Mouse (Mus musculus): ENCODE results near the gene Dzank1. TPM values are rescaled to one million over a fixed set of nuclear protein-coding genes. Genes with fewer than 3 reads are reported as not detected.
A peak's percentile ranks its signal among the peaks of the same experiment; 100 is the strongest.

The Dzank1 gene
- polyA plus RNA-seq, 1 experiment = 0.12 TPM

GRCm38 (mm10) chr2:144543670-144544069 lies 16.5 kb upstream of the Dzank1 start:
- H3K79me2 ChIP-seq (ENCODE audit: control insufficient read depth, insufficient read depth) = no peaks in the 10 kb centered on the region
- H3K4me2 ChIP-seq (ENCODE audit: low read depth) = no peak overlapping the region
- TF ChIP-seq USF1 (IDR thresholded peaks at IDR 0.05; ENCODE audit: low read depth) (no peak), REST (IDR thresholded peaks at IDR 0.05; ENCODE audit: insufficient read depth, insufficient read length) (no peak), MYOG (IDR thresholded peaks at IDR 0.05; ENCODE audit: control insufficient read depth in 1 of 3, insufficient read depth in 1 of 3, insufficient read length in 2 of 3, low read depth in 2 of 3) (no peak), TCF12 (IDR thresholded peaks at IDR 0.05; ENCODE audit: insufficient read depth, poor library complexity, severe bottlenecking) (no peak), POLR2AphosphoS2 (IDR thresholded peaks at IDR 0.05; ENCODE audit: insufficient read length, low read depth) (no peak), E2F4 (IDR thresholded peaks at IDR 0.05; ENCODE audit: insufficient read depth) (no peak), TCF3 (IDR thresholded peaks at IDR 0.05; ENCODE audit: insufficient read length, low read depth) (no peak), POLR2A (IDR thresholded peaks at IDR 0.05; ENCODE audit: insufficient read length, low read depth) (no peak), MAX (IDR thresholded peaks at IDR 0.05; ENCODE audit: low read depth) (no peak), CEBPB (IDR thresholded peaks at IDR 0.05; ENCODE audit: insufficient read depth, poor library complexity, severe bottlenecking) (no peak), SRF (IDR thresholded peaks at IDR 0.05; ENCODE audit: control insufficient read depth, insufficient read length, low read depth) (no peak), MYOD1 (IDR thresholded peaks at IDR 0.05; ENCODE audit: control insufficient read depth in 1 of 3, insufficient read length in 2 of 3, low read depth in 2 of 3) (no peak)
- peaks cover 22% of the 10 kb centered on the region for H3K36me3 ChIP-seq (ENCODE audit: control insufficient read depth, insufficient read depth)
- H3ac ChIP-seq (ENCODE audit: control insufficient read depth, insufficient read length) = no peak overlapping the region
- no peak overlapping the region for H3K4me3 ChIP-seq
- H3K27me3 ChIP-seq (ENCODE audit: control insufficient read depth, insufficient read depth, insufficient read length) = no peaks in the 10 kb centered on the region

- H3K36me3 ChIP-seq (ENCODE audit: control insufficient read depth, insufficient read depth) = peaks cover 32% of the 10 kb centered on the region
- H3K4me3 ChIP-seq = no peak overlapping the region
- no peaks in the 10 kb centered on the region for H3K79me2 ChIP-seq (ENCODE audit: control insufficient read depth, insufficient read depth)
- no peak overlapping the region for H3ac ChIP-seq (ENCODE audit: control insufficient read depth, insufficient read length)
- TF ChIP-seq SRF (IDR thresholded peaks at IDR 0.05; ENCODE audit: control insufficient read depth, insufficient read length, low read depth) (no peak), TCF12 (IDR thresholded peaks at IDR 0.05; ENCODE audit: insufficient read depth, poor library complexity, severe bottlenecking) (no peak), E2F4 (IDR thresholded peaks at IDR 0.05; ENCODE audit: insufficient read depth) (no peak), MYOG (IDR thresholded peaks at IDR 0.05; ENCODE audit: control insufficient read depth in 1 of 3, insufficient read depth in 1 of 3, insufficient read length in 2 of 3, low read depth in 2 of 3) (no peak), POLR2AphosphoS2 (IDR thresholded peaks at IDR 0.05; ENCODE audit: insufficient read length, low read depth) (no peak), MAX (IDR thresholded peaks at IDR 0.05; ENCODE audit: low read depth) (no peak), CEBPB (IDR thresholded peaks at IDR 0.05; ENCODE audit: insufficient read depth, poor library complexity, severe bottlenecking) (no peak), MYOD1 (IDR thresholded peaks at IDR 0.05; ENCODE audit: control insufficient read depth in 1 of 3, insufficient read length in 2 of 3, low read depth in 2 of 3) (no peak), TCF3 (IDR thresholded peaks at IDR 0.05; ENCODE audit: insufficient read length, low read depth) (no peak), POLR2A (IDR thresholded peaks at IDR 0.05; ENCODE audit: insufficient read length, low read depth) (no peak), REST (IDR thresholded peaks at IDR 0.05; ENCODE audit: insufficient read depth, insufficient read length) (no peak), USF1 (IDR thresholded peaks at IDR 0.05; ENCODE audit: low read depth) (no peak)
- no peaks in the 10 kb centered on the region for H3K27me3 ChIP-seq (ENCODE audit: control insufficient read depth, insufficient read depth, insufficient read length)
- no peak overlapping the region for H3K4me2 ChIP-seq (ENCODE audit: low read depth)
These were observed 14.0 kb upstream of the Dzank1 start for GRCm38 (mm10) chr2:144541246-144541645.

DNA sequence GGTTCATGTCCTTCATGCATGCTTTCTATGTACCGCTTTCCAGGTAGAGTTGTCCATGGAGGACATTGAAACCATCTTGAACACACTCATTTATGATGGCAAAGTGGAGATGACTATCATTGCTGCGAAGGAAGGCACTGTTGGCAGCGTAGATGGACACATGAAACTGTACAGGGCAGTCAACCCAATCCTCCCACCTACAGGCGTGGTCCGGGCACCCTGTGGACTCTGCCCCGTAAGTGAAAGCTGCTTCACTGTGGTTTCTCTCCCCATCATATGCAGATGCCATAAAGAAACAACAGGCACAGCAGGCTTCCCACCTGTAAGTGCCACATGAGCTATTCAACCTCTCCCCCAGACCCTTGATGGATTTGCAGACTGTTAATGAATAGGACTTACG lies 9.9 kb upstream of the Dzank1 start:
- H3ac ChIP-seq (ENCODE audit: control insufficient read depth, insufficient read length) = no peak overlapping the region
- H3K4me2 ChIP-seq (ENCODE audit: low read depth) = no peak overlapping the region
- TF ChIP-seq MAX (IDR thresholded peaks at IDR 0.05; ENCODE audit: low read depth) (no peak), MYOD1 (IDR thresholded peaks at IDR 0.05; ENCODE audit: control insufficient read depth in 1 of 3, insufficient read length in 2 of 3, low read depth in 2 of 3) (no peak), CEBPB (IDR thresholded peaks at IDR 0.05; ENCODE audit: insufficient read depth, poor library complexity, severe bottlenecking) (no peak), E2F4 (IDR thresholded peaks at IDR 0.05; ENCODE audit: insufficient read depth) (no peak)
- peaks cover 57% of the 10 kb centered on the region for H3K36me3 ChIP-seq (ENCODE audit: control insufficient read depth, insufficient read depth)
- H3K27me3 ChIP-seq (ENCODE audit: control insufficient read depth, insufficient read depth, insufficient read length) = no peaks in the 10 kb centered on the region
- no peaks in the 10 kb centered on the region for H3K79me2 ChIP-seq (ENCODE audit: control insufficient read depth, insufficient read depth)
- H3K4me3 ChIP-seq = no peak overlapping the region

GRCm38 (mm10) chr2:144527821-144528174 lies 584 bp upstream of the Dzank1 start:
- Histone ChIP-seq H3K27me3 (ENCODE audit: control insufficient read depth, insufficient read depth, insufficient read length) (no peaks in the 10 kb centered on the region), H3ac (ENCODE audit: control insufficient read depth, insufficient read length) (peak overlapping the region; percentile 6), H3K36me3 (ENCODE audit: control insufficient read depth, insufficient read depth) (peaks cover 16% of the 10 kb centered on the region), H3K79me2 (ENCODE audit: control insufficient read depth, insufficient read depth) (peaks cover 28% of the 10 kb centered on the region), H3K4me2 (ENCODE audit: low read depth) (peak overlapping the region; percentile 97), H3K4me3 (peak overlapping the region; percentile 92)
- TF ChIP-seq CEBPB (IDR thresholded peaks at IDR 0.05; ENCODE audit: insufficient read depth, poor library complexity, severe bottlenecking) = no peak

- H3K27me3 ChIP-seq (ENCODE audit: control insufficient read depth, insufficient read depth, insufficient read length) = no peaks in the 10 kb centered on the region
- H3K4me2 ChIP-seq (ENCODE audit: low read depth) = no peak overlapping the region
- no peak overlapping the region for H3K4me3 ChIP-seq
- peaks cover 28% of the 10 kb centered on the region for H3K79me2 ChIP-seq (ENCODE audit: control insufficient read depth, insufficient read depth)
- TF ChIP-seq MYOG (IDR thresholded peaks at IDR 0.05; ENCODE audit: control insufficient read depth in 1 of 3, insufficient read depth in 1 of 3, insufficient read length in 2 of 3, low read depth in 2 of 3) (no peak), POLR2A (IDR thresholded peaks at IDR 0.05; ENCODE audit: insufficient read length, low read depth) (no peak), USF1 (IDR thresholded peaks at IDR 0.05; ENCODE audit: low read depth) (no peak), E2F4 (IDR thresholded peaks at IDR 0.05; ENCODE audit: insufficient read depth) (no peak), SRF (IDR thresholded peaks at IDR 0.05; ENCODE audit: control insufficient read depth, insufficient read length, low read depth) (no peak), MYOD1 (IDR thresholded peaks at IDR 0.05; ENCODE audit: control insufficient read depth in 1 of 3, insufficient read length in 2 of 3, low read depth in 2 of 3) (no peak), TCF3 (IDR thresholded peaks at IDR 0.05; ENCODE audit: insufficient read length, low read depth) (no peak), CEBPB (IDR thresholded peaks at IDR 0.05; ENCODE audit: insufficient read depth, poor library complexity, severe bottlenecking) (no peak), TCF12 (IDR thresholded peaks at IDR 0.05; ENCODE audit: insufficient read depth, poor library complexity, severe bottlenecking) (no peak), MAX (IDR thresholded peaks at IDR 0.05; ENCODE audit: low read depth) (no peak), REST (IDR thresholded peaks at IDR 0.05; ENCODE audit: insufficient read depth, insufficient read length) (no peak), POLR2AphosphoS2 (IDR thresholded peaks at IDR 0.05; ENCODE audit: insufficient read length, low read depth) (no peak)
- no peaks in the 10 kb centered on the region for H3K36me3 ChIP-seq (ENCODE audit: control insufficient read depth, insufficient read depth)
- no peak overlapping the region for H3ac ChIP-seq (ENCODE audit: control insufficient read depth, insufficient read length)
These were observed 1.4 kb downstream of the Dzank1 start for GRCm38 (mm10) chr2:144525856-144526255.
